Mouse (Mus musculus) gastrocnemius, postnatal 14 days (tissue): Measurements from ENCODE around the gene Supt20. TPM values are rescaled to one million over a fixed set of nuclear protein-coding genes. Genes with fewer than 3 reads are reported as not detected.
A peak's percentile ranks its signal among the peaks of the same experiment; 100 is the strongest.

Experiments
- DNase-seq: peaks from one replicate; pipeline ENCODE4 v3.0.0; 2021; ENCODE audit warnings: mixed read lengths
- intact Hi-C: fragments of 180-260 bp; cut with DNase I; formaldehyde crosslinking; loops from one replicate; pipeline ENCODE4 v1.15.1; 2025; ENCODE audit warnings: low total_unique reads
- long read RNA-seq, 2 experiments: library from polyadenylated mRNA; stranded (forward); transcript quantifications; one replicate each; pipeline ENCODE4 v2.0.0; 2021
- total RNA-seq, 2 experiments: library from RNA; stranded (reverse); gene quantifications; 2 replicates each; pipeline ENCODE4 v1.2.3; 2021

The Supt20 gene
- total RNA-seq, result 10 to 100 TPM; 13.3 to 15.0 TPM
- long read RNA-seq, experiment 1, partial matches to known transcripts, result 3 of 13 reads
- long read RNA-seq, experiment 1, other reads (novel, unspliced or antisense), result 8 of 13 reads
- long read RNA-seq, experiment 2, partial matches to known transcripts, result 2 of 9 reads
- long read RNA-seq, experiment 2, other reads (novel, unspliced or antisense), result 7 of 9 reads

GRCm38 (mm10) chr3:54692202-54693055 is at the start of gene Supt20:
Gene Supt20, plus strand, starts transcription at chr3:54692807.
- DNase-seq, result peak; percentile 93
- intact Hi-C loops, result no loop called here

GRCm38 (mm10) chr3:54642851-54643250 is 49.8 kb upstream of the Supt20 start:
- intact Hi-C loops, result no loop called here
- DNase-seq, result no peak

GRCm38 (mm10) chr3:54647583-54647982 is 45.0 kb upstream of the Supt20 start:
- DNase-seq, result peak; percentile 30
- intact Hi-C loops, result no loop called here

GRCm38 (mm10) chr3:54651576-54651975 is 41.0 kb upstream of the Supt20 start:
- intact Hi-C loops, result no loop called here
- DNase-seq, result no peak

- intact Hi-C loops, result no loop called here
- no peak for DNase-seq
Observed at GRCm38 (mm10) chr3:54654169-54654568, 38.4 kb upstream of the Supt20 start.

- no peak for DNase-seq
- intact Hi-C loops, result no loop called here
Observed at GRCm38 (mm10) chr3:54657090-54657489, 35.5 kb upstream of the Supt20 start.

- DNase-seq, result no peak
- intact Hi-C loops, result no loop called here
Observed at GRCm38 (mm10) chr3:54657888-54658626, 34.5 kb upstream of the Supt20 start.

- intact Hi-C loops, result no loop called here
- DNase-seq, result no peak
Observed at GRCm38 (mm10) chr3:54659736-54660135, 32.9 kb upstream of the Supt20 start.

GRCm38 (mm10) chr3:54662411-54662810 is 30.2 kb upstream of the Supt20 start:
- no peak for DNase-seq
- intact Hi-C loops, result no loop called here

GRCm38 (mm10) chr3:54668141-54668540 is 24.5 kb upstream of the Supt20 start:
- intact Hi-C loops, result no loop called here
- no peak for DNase-seq

GRCm38 (mm10) chr3:54668722-54669121 is 23.9 kb upstream of the Supt20 start:
- intact Hi-C loops, result no loop called here
- no peak for DNase-seq

- intact Hi-C loops, result no loop called here
- no peak for DNase-seq
Observed at GRCm38 (mm10) chr3:54669559-54669958, 23.0 kb upstream of the Supt20 start.

- intact Hi-C loops, result loop anchor here (5.0 kb wide), 1 partner anchor 315 kb away; no protein-coding TSS in a partner anchor
Observed at GRCm38 (mm10) chr3:54672111-54672510, 20.5 kb upstream of the Supt20 start.

GRCm38 (mm10) chr3:54672557-54673529 is 19.8 kb upstream of the Supt20 start:
- DNase-seq, result peak; percentile 32
- intact Hi-C loops, result loop anchor here (5.0 kb wide), 1 partner anchor 316 kb away; no protein-coding TSS in a partner anchor

More at GRCm38 (mm10) chr3:54672111-54672510, 20.5 kb upstream of the Supt20 start:
- no peak for DNase-seq

GRCm38 (mm10) chr3:54676818-54677217 is 15.8 kb upstream of the Supt20 start:
- DNase-seq, result no peak
- intact Hi-C loops, result no loop called here

- intact Hi-C loops, result no loop called here
- DNase-seq, result no peak
Observed at GRCm38 (mm10) chr3:54681310-54682204, 11.1 kb upstream of the Supt20 start.

GRCm38 (mm10) chr3:54685202-54685601 is 7.4 kb upstream of the Supt20 start:
- DNase-seq, result no peak
- intact Hi-C loops, result loop anchor here (5.0 kb wide), 1 partner anchor 328 kb away; no protein-coding TSS in a partner anchor

- intact Hi-C loops, result loop anchor here (5.0 kb wide), 1 partner anchor 330 kb away; no protein-coding TSS in a partner anchor
- DNase-seq, result no peak
Observed at GRCm38 (mm10) chr3:54687245-54687644, 5.4 kb upstream of the Supt20 start.
